Mouse (Mus musculus): ENCODE data around the gene Wrb.

Gene Wrb

DNA sequence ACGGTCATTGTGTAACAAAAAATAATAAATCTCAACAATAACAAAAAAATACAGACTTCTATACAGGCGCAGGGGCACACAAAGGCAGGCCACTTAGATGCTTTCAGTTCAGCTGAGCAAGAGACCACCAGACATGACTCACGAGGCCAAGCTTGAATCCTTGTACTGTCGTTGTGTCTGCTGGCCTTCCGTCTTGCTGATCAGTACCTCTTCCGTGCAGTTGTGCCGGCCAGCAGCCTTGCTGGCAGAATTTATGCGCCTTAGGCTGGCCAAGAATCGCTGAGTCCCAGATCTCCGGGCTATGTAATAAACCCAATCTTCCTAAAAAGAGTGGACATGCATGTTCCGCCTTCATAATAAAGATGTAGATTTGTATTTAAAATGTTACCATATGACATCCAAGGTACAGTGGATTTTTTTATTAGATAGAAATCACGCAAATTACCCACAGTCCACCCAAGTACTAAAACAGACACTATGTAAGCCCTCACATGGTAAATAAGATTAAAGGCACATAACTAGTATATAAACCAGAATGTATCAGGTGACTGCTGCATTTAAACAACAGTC, 13.4 kb downstream of the Wrb start:
- no peak for DNase-seq (ENCODE audit: low spot score)

DNA sequence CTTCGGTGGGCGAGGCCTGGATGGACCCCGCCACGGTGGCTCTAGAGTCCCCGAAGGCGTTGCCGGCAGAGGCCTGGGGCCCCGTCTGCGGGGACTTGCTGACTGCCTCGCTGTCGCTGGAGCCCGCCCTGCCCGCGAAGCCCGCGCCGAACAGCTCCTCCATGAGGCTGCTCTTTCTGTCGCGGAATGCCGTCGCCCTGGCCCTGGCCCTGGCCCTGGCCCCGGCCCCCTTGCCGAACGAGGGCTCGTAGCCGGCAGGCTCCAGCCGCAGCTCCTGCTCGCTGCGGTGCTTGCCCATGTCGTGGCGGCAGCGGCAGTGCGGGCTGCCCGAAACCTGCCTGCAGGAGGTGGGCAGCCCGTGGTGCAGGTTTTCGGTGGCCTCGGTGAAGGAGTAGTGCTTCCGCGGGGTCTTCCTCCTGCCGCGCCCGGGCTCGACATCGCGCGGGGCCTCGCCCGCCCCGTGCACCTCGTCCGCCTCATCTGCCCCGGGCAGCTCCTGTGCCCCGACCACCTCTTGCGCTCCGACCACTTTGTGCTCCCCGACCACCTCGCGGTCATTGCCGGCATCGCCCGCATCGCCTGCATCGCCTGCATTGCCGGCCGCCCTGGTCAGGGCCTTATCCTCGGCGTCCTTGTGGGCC, 14.0 kb downstream of the Wrb start:
- DNase-seq (ENCODE audit: low spot score): no peak

DNA sequence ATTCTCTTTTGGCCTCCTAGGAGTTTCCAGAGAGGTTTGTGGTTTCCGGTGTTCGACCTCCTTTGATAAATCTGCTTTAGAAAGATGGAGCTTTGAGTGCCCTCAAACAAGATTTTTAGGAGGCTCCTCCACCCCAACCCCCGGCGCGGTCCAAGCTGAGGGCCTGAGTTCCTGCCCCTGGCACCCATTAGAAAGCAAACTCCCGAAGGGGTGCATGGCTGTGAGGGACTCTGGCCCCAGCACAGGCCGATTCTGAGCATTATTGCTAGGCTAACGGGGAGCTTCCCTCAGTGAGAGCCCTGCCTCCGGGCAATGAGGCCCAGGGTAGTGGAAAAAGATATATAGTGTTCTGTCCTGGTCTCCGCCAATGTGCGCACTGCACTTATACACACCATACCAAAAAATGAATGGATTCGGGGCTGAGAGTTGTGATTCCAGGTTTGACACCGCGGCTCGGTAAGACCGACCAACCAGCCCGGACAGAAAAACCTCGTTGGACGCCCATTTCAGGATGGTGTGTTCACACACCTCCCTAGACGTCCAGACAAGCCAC, 14.7 kb downstream of the Wrb start:
- DNase-seq (ENCODE audit: low spot score): no peak

DNA sequence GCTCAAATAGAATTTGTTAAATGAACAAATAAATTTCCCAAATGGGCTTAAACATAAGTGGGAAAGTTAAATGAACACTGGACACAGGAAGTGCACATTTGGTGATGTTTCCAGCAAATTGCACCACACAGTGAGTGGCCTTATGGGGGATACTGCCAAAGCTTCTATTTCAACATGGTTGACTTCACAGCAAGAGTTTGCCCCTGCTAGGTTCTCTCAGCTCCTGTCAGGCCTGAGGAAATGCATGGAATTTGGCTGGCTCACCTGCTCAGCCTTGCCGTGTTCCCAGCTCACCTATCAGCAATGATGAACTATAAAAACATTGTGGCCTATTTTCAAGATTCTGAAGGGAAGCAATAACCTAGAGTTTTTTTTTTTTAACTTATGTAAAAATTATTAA, 15.7 kb downstream of the Wrb start:
- DNase-seq (ENCODE audit: low spot score): no peak

DNA sequence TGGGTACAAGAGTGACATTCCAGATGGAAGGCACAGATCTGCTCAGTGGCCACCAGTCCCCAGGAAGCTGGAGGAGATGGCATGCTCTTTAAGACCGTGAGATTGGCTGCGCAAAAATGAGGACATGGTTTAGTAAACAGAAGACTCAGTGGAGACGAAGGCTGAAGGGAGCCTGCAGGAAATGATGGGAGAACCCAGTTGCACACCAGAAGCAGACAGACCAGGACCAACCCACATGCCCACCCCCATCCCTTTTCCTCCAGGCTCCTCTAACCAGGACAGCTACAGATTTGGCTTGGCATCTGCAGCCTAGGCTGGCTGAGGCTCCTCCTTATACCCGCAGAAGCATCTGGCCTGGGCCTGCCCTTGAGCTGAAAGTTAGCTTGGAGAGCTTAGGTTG, 16.1 kb downstream of the Wrb start:
- DNase-seq (ENCODE audit: low spot score): no peak

DNA sequence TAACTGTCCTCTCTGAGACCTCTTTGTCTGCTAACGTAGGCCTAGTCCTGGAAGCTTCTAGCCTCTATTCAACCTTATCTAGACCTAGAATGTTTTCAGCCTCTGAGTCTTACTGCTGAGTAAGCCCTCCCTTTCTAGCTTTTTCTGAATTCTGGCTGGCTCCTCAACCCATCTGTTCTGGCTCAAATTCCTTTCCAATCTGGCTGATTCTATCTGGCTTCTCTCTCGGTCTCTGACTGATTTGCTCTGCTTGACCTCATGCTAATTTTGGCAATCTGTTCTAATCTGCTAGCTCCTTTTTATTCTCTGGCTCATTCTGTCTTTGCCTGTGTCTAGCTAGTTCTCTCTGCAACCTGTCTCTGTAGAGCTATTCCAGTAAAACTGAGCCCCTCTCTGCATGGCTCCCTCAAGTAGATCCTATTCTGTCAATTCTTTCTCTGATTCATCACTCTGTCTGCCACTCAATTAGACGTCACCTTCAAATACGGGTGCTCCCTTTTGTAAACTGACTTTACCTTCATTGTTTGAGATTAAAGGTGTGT, 20.6 kb downstream of the Wrb start:
- DNase-seq (ENCODE audit: low spot score): no peak

DNA sequence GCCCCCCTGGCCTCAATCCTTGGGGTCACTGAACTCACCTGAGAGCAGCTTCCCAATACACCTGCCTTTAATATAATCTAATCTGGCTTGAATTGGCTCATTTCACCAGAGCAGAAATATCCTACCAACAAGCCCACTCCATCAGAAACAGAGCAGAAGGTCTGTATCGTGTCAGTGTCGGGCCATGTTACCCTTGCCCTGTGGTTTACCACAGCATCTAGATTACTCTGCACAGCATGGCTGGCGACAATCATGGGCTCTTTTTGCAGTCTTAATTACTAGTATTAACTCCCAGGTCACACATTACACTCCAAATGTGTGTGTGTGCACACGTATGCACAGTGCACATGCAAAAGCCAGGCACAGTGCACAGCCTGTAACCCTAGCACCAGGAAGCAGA, 23.6 kb downstream of the Wrb start:
- no peak for DNase-seq (ENCODE audit: low spot score)

DNA sequence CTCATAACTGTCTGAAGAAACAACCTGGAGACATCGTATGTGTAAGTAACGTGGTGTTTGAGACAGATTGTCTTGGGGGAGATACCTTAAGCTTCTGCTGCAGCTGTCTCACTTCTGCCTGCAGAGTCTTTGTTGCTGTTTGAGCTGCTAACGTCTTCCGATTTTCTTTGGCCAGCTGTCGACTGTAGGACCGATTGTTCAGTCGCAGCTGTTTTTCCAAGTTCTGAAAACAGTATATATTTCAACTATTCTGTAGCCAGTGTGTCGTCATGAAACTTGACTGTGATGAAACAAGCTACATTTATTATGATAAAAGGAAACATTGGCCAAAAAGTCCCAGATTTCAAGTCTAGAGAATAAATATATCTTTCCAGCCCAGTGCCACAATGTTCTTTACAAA, 28.4 kb downstream of the Wrb start:
- DNase-seq (ENCODE audit: low spot score): no peak

DNA sequence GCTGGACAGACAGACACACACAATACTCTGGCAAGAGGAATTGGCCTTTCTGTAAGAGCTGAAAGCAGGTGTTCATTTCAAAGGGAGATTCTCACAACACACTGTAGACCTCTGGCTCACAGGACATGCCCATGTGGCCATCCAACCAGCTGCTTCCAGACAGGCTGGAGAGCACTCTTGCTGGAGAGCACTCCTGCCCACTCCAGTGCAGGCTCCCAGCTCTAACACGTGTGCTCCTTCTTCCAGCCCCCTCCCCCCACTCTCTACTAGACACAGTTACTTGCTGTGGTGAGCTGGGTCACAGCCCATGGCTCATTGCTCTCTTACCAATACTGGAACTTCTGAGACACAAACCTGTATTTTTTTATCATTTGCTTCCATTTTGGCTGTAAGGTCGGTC, 30.2 kb downstream of the Wrb start:
- DNase-seq (ENCODE audit: low spot score): no peak

DNA sequence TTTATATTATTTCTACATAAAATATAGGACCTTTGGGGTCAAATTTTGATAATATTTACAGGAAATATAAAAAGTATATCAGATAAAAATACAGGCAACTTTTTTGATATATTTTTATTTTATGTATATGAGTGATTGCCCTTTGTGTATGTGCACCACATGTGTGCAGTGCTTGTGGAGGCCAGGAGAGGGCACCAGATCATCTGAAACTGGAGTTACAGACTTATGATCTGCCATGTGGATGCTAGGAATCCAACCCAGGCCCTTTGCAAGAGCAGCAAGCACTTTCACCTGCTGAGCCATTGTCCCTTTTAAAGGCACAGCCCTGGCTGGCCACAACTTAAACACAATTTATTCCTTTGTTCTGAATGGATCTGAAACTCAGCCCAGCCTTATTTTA, 33.9 kb downstream of the Wrb start:
- DNase-seq (ENCODE audit: low spot score): no peak

DNA sequence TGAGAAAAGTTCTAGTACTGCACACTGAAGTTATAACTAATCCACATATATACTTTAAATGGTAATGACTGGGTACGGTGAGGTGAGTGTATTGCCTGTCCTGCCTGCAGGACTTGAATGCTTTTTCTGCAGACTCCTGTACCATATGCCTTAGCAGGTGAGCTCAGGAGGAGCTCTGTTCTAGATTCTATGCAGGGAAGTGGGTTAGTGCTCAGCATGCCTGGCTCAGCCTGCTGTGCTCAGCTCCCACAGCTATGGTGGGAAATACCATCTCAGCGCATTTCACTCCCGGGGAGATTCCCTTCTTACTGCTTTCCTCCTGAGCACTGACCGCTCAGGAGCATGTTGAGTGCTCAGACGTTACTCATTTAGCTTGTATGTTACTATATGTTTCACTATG, 42.4 kb downstream of the Wrb start:
- no peak for DNase-seq (ENCODE audit: low spot score)

DNA sequence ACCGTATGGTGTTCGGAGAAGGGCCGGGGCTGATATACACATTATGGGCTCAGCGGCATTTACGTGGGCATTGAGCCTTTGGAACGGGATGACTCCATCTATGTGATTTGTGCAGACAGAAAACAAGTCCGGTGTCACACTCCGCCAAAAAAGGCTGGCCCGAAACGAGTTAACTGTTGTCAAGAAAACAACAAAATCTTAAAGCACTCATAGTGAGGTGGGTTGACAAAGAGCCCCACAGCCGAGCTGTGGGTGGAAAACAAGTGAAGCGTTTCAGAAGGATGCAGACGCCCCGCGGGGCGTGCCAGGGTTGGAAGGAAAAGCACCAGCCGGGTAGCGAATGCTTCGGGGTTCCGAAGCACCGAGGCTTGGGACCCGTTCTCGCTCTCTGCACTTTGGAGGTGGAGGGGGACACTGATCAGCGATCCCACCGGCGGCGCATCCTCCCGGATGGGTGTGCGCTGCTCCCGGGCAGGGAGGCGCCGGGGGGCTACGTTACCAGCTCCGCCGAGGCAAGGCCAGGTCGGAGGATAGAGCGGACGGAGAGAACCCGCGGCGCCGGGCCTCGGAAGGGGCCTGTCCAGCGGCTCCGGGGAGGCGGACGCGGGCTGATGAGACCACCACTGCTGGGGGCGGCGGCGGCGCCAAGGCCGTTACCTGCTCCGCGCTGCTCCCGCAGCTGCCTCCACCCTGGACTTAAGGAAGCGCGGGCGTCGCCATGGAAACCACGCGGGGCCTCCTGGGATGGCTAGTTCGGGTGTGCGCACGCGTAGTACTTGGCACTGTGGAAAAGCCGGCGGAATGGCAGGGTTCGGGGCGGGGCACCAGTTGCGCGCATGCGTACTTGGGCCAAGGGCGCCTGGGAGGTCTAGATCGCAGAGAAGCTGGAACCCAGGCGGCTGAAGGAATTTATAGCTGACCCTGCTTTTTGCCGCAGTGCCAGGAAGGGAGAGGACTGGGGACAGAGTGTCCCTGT, 46.6 kb downstream of the Wrb start, which contains the start of gene Lca5l:
Gene Lca5l (minus strand): TSS at position 741 of the 976 bp plus-strand sequence.
- DNase-seq (ENCODE audit: low spot score): peak; percentile 100

DNA sequence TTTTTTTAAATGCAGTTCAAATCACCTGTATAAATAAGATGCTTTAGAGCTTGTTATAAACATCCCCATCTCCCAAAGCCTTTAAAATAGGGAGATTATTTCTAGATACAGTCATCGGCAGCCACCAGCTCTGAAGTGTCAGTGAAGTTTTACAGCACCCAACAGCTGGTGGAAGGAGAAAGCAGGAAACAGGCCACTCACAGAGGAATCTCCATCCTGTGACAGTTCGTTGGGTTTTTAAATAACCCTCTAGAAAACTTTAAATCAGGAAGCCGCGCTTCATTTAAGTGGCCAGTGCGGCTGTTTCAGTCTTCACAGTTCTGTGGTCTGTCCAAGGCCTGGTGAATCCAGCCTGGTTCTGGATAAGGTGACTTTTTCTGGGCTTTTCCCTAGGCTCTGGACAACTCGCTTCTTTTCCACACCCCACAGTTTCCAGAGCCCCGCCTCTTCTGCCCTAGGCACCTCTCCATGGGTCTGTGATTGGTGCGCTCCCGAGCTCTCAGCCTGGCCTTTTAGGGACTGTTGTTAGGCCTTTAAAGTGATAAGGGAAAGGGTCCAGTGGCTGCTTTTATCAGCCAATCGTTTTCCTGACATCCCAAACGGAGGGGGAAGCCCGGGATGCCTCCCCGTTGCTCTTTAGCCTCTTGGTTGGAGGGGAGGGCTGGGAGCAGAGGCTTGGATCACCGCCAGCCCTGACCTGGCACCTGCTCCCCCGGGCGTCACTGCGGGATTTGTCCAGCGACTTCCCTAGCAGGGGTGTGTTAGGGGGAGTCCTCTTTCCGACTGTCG, 54.9 kb downstream of the Wrb start, which contains the start of gene Sh3bgr:
Gene Sh3bgr (plus strand): TSS at position 538 of the 789 bp plus-strand sequence.
- no peak for DNase-seq (ENCODE audit: low spot score)

DNA sequence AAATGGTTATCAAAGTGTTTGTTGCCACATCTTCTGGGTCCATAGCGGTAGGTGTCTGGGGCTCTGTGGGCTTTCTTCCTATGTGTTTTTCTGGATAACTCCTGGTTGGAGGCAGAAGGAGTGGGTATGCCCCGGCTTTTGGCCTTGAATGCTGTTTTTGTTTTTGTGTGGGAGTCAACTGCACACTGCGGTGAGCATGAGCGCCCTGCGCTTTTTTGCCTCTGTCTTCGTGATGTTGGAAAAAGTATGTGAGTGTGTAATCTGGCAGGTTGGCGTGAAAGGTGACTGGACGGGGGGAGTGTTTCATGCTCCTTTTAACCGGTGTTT, 55.5 kb downstream of the Wrb start:
- DNase-seq (ENCODE audit: low spot score): no peak

DNA sequence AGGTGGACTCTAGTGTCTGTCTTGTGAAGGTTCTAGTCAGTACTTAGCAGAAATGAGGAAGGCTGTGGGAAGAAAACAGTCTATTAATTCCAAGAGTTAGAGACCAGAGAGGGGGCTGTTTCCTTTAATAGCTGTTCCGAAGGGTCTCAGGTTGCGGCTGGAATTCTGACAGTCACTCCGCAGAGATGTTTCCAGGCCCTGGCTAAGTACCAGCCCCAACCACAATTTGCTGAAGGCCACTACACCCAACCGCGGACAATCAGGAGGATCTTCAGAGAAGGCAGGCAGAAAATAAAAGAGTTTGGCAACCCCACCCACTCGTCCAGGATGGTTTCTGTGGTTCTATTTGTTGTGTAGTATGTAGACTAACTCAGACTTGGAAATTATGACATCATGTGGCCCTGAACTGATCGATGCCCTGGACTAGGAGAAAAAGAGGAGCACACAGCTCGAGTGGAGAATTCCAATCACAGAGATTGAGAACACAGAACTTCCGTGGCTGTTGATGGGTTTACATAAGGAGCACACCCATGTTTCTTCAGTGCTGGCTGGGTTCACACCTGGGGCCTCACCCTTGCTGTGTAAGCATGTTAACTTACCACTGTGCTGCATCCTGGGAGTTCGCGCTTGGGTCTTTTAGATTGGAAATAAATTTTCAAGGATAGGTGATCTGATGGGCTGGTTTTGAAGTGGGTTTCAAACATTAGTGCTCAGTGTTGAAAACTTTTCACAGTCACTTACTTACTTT, 56.5 kb downstream of the Wrb start:
- DNase-seq (ENCODE audit: low spot score): no peak
